Mouse (Mus musculus) brain, embryonic 14.5 days (tissue): ENCODE data around the gene Dscaml1. TPM values are rescaled to one million over a fixed set of nuclear protein-coding genes. Genes with fewer than 3 reads are reported as not detected.

ENCODE experiments used
- DNase-seq: peaks from one replicate; pipeline ENCODE4 v3.0.0-alpha.2; 2011; ENCODE audit warnings: low read depth
- CTCF ChIP-seq: fragments of 200-500 bp; IDR thresholded peaks from 2 replicates; pipeline ENCODE4 v1.5.1; 2012; ENCODE audit warnings: inconsistent platforms, mild to moderate bottlenecking, moderate library complexity, borderline replicate concordance; ENCODE audit not compliant: insufficient read depth, insufficient read length; ENCODE audit errors: extremely low read depth
- POLR2A ChIP-seq: fragments of 200-500 bp; IDR thresholded peaks from 2 replicates; pipeline ENCODE4 v1.6.1; 2012; ENCODE audit warnings: mild to moderate bottlenecking, inconsistent platforms, borderline replicate concordance; ENCODE audit not compliant: poor library complexity, insufficient read depth, insufficient read length, severe bottlenecking; ENCODE audit errors: extremely low read depth
- polyA plus RNA-seq: library from polyadenylated mRNA; depleted of rRNA; stranded (reverse); fragments of >200 nt; gene quantifications from 2 replicates; pipeline ENCODE4 v1.2.3, GENCODE M21; 2012

The Dscaml1 gene
- polyA plus RNA-seq, 1 experiment: 36.8 TPM

GRCm38 (mm10) chr9:45500071-45500595 is 73.7 kb downstream of the Dscaml1 start:
- no peak for DNase-seq
- no peak for TF ChIP-seq POLR2A
- no peak for TF ChIP-seq CTCF

DNA sequence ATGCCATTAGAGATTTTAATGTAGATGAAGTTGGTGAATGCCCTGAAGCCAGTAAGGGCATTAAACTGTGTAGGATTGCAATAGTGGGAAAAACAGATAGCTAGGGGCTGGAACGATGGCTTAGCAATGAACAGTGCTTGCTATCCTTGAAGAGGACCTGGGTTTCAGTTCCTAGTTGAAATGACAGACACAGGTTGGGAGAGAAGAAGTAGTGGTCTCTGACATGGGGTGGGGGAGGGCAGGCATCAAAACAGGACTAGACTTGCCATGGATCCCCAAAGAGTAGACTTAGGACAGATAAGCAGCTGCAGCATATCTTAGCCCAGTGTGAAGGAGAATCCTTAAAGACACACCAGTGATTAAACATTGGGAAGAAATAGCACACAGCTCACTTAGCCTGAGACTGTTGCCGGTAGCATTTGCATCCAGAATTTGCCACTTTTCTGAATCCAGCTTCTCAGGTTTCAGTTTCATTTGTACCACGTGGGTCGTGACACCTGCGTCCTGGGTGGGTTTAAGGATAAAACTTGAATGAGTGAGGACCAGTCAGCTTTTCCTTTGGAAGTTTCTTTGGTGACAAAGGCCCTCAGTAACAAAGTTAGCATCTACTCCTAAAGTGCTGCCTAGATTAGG is 75.0 kb downstream of the Dscaml1 start:
- no peak for TF ChIP-seq POLR2A
- no peak for TF ChIP-seq CTCF
- no peak for DNase-seq

DNA sequence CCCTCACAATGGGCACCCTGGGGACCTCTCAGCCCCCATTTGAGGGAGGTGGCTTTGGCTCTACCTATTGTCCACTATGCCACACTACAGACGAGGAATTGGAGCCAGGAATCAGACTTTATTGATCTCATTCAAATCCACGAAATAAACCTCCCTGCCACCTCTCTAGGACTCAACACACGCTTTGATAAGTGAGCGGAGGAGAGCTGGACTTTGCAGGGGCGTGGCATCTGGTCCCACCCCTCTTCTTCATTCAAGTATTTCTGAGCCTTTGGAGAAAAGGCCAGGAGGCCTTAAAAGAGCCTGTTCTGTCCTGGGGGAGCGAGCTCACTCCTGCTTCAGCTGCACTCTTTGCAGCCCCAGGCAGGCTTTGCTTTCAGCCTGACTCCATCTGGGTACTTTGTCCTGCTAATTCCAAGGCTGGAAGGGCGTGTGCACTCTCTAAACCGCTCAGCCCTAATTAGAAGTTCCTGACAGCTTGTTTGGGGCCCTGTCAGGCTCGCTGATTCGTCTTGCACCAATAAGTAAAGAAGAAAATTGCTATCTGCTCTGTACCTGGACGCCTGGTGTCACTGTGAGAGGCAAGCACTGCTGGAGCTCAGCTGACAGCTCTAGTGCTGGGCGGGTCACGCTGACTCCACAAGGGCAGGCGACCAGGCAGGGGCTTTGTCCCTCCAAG is 75.7 kb downstream of the Dscaml1 start:
- no peak for TF ChIP-seq CTCF
- TF ChIP-seq POLR2A: no peak
- DNase-seq: peak; percentile 90

DNA sequence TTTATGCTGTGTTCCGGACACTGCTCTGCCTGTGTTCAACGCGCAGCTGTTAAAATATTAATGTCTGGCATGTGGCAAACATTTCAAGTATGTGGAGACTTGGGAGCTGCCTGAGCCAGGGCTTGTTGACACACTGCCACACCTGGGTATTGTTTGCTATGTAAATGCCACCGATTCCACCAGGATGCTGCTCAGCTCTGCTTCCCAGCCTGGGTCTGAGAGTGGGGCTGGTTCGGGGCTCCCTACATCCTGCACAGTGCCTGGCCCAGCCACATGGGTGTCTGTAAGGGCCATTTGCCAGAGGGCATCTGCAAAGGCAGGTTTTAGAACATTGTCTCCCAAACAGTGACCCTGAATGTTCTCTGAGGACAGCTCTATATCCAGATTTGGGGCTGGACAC is 78.5 kb downstream of the Dscaml1 start:
- no peak for DNase-seq
- no peak for TF ChIP-seq POLR2A
- TF ChIP-seq CTCF: no peak

DNA sequence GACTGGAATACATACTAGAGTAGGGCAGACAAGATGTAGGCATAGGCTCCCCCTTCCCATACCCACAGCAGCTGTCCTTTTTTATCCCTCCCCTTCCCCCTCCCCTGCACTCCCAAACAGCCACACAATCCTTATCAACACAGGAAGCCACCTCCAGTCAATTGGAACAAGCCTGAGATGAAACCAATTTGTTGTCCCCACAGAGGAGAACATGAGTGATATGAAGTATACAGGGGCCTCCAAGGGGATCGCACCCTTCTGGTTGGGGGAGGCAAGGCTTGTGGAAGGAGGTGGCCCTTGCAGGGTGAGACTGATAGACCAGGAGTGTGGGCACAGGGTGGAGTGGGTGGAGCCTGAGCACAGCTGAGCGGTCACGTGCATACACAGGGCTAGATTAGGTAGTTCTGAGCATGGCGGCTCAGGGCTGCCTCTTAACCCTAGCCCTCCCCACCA is 79.1 kb downstream of the Dscaml1 start:
- peak; percentile 55 for DNase-seq
- TF ChIP-seq POLR2A: no peak
- no peak for TF ChIP-seq CTCF

- TF ChIP-seq POLR2A: no peak
- TF ChIP-seq CTCF: no peak
- DNase-seq: no peak
These were observed 81.1 kb downstream of the Dscaml1 start for GRCm38 (mm10) chr9:45507482-45507881.

GRCm38 (mm10) chr9:45510806-45511546 is 84.5 kb downstream of the Dscaml1 start:
- TF ChIP-seq POLR2A (no peak), CTCF (no peak)
- DNase-seq: peak; percentile 89

- TF ChIP-seq POLR2A (no peak), CTCF (no peak)
- DNase-seq: no peak
These were observed 91.7 kb downstream of the Dscaml1 start for GRCm38 (mm10) chr9:45517993-45518705.

DNA sequence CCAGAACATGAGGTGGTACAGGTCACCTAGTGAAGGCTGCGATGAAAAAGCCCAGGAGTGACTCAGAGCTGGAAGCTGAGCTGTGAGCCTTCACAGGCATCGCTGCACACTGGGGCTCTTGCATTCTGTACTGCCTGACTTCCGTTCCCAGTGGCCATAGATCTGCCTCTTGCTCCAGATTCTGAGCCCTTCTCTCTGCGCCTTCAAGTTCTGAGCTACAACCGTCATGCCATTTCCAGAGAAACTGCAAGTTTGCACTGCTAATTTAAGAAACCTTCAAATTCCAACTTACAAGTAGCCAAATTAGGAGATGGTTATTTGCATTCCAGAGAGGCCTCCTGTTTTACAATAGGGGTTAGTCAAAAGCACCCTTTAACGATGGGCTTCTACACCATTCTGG is 93.4 kb downstream of the Dscaml1 start:
- TF ChIP-seq CTCF (no peak), POLR2A (no peak)
- DNase-seq: no peak

- DNase-seq: no peak
- no peak for TF ChIP-seq POLR2A
- TF ChIP-seq CTCF: no peak
These were observed 96.4 kb downstream of the Dscaml1 start for GRCm38 (mm10) chr9:45522866-45523265.

GRCm38 (mm10) chr9:45524505-45524904 is 98.1 kb downstream of the Dscaml1 start:
- TF ChIP-seq CTCF (no peak), POLR2A (no peak)
- DNase-seq: no peak
